Mouse (Mus musculus): ENCODE data around the gene Cd82. TPM values are rescaled to one million over a fixed set of nuclear protein-coding genes. Genes with fewer than 3 reads are reported as not detected.

Gene Cd82
- polyA plus RNA-seq (2015; fragmentation: Nextera tagmentation; extraction: Ambion mirVana) = 27.8 and 30.0 TPM in 2 replicates

DNA sequence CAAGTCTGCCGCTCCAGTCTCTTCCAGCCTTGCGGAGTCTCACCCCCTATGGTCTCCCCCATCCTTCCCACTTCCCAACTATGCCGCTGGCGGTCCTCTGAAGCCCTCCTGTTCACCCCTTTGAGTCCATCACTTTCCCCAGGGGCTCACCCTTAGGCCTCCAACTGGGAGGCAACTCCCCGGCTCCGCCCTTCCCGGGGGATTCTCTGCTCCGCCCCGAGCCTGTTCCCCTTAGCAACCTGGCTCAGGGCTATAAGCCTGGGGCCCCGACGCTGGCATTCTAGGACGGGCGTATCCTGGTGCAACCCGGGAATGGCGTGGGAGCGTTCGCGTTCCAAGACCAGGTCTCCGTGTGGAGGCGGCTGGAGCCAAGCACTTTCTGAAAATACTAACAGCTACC, at the start of gene Cd82:
TSS of gene Cd82 (minus strand) at position 381 of the 400 bp plus-strand sequence.

Small RNA genes within 50 kb of the gene (microRNA-seq; reads per million reads assigned to microRNA genes)
- not detected for gene Mir7001

Other genes with a start within 250 kb of the Cd82 start
- 13.5 and 14.8 TPM in 2 replicates for gene Tspan18, start 128.6 kb downstream of the Cd82 start, polyA plus RNA-seq (2015; fragmentation: Nextera tagmentation; extraction: Ambion mirVana)
- 0.05 TPM in 1 of 2 replicates, not detected in the other for gene Gm10803, start 97.4 kb upstream of the Cd82 start, polyA plus RNA-seq (2015; fragmentation: Nextera tagmentation; extraction: Ambion mirVana)
- gene Alx4, start 179.2 kb upstream of the Cd82 start, polyA plus RNA-seq (2015; fragmentation: Nextera tagmentation; extraction: Ambion mirVana) = 0.04 and 0.12 TPM in 2 replicates

Measured in urinary bladder, postnatal 0 days (tissue).